Mouse (Mus musculus) neutrophil, adult 65 days (primary cell): ENCODE data around the gene Gm14851. TPM values are rescaled to one million over a fixed set of nuclear protein-coding genes. Genes with fewer than 3 reads are reported as not detected.

Experiments used
- total RNA-seq: library from RNA; stranded (reverse); gene quantifications from 2 replicates; pipeline ENCODE4 v1.2.4, GENCODE M21; 2023

Gene Gm14851
- not detected in 2 replicates for total RNA-seq

DNA sequence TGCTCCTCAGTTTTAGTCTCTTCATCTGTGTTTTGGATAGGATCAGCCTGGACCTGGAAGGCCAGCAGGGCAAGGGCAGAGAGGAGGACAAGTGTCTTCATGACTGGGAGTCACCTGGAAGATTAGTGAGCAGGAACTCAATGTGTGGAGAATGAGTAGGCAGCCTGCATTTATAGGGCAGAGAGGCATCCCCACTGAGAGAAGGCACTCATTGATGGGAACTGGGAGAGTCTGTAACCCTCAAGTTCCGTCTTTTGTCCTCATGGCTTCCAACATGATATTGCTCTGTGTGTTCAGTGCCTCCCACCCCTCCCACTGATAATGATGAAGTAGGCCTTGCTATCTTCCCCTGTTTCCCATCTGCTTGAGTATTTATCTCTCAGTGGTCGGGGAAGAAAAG is at the start of gene Gm14851:
Gene Gm14851 (minus strand): TSS at position 101 of the 400 bp plus-strand sequence.

DNA sequence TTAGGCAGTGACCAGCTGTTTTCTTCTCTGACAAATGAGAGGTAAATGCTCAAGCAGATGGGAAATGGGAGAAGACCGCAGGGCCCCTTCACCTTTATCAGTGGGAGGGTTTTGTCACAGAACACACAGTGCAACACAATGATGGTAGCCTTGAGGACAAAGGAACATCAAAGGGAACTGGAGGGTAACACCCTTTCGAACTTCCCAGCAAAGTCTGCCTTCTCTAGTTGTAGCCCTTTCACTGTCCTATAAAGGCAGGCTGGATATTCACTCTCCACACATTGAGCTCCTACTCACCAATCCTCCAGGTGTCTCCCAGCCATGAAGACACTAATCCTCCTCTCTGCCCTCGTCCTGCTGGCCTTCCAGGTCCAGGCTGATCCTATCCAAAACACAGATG is 38.5 kb upstream of the Gm14851 start, which contains the start of gene Defa30:
Gene Defa30 (plus strand): TSS at position 301 of the 400 bp plus-strand sequence.

DNA sequence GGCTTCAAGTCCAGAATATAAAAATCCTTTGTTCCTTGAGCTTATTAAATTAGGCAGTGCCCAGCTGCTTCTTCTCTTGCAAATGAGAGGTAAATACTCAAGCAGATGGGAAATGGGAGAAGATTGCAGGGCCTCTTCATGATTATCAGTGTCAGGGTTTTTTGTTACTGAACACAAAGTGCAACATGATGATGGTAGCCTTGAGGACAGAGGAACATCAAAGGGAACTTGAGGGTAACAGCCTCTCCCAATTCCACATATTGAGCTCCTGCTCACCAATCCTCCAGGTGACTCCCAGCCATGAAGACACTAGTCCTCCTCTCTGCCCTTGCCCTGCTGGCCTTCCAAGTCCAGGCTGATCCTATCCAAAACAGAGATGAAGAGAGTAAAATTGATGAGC is 11.7 kb downstream of the Gm14851 start, which contains the start of gene Defa25:
Gene Defa25 (plus strand): TSS at position 301 of the 400 bp plus-strand sequence.

DNA sequence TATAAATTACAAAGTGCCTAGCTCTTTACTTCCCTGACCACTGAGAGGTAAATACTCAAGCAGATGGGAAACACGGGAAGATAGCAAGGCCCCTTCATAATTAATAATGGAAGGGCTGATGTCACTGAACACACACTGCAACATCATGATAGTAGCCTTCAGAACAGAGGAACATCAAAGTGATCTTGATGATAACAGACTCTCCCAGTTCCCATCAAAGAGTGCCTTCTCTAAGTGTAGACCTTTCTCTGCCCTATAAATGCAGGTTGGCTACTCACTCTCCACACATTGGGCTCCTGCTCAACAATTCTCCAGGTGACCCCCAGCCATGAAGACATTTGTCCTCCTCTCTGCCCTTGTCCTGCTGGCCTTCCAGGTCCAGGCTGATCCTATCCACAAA is 31.1 kb downstream of the Gm14851 start, which contains the start of gene Defa35:
Gene Defa35 (plus strand): TSS at position 301 of the 400 bp plus-strand sequence.

DNA sequence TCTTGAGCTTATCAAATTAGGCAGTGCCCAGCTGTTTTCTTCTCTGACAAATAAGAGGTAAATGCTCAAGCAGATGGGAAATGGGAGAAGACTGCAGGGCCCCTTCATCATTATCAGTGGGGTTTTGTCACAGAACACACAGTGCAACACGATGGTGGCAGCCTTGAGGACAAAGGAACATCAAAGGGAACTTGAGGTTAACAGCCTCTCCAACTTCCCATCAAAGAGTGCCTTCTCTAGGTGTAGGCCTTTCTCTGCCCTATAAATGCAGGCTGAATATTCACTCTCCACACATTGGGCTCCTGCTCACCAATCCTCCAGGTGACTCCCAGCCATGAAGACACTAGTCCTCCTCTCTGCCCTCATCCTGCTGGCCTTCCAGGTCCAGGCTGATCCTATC is 41.1 kb downstream of the Gm14851 start, which contains the start of gene Defa23:
Gene Defa23 (plus strand): TSS at position 301 of the 400 bp plus-strand sequence.

Other genes with a start within 250 kb of the Gm14851 start
- not detected in 2 replicates for gene Defb33, start 203.4 kb downstream of the Gm14851 start, total RNA-seq
- not detected in 2 replicates for gene Gm15056, start 193.4 kb downstream of the Gm14851 start, total RNA-seq
- not detected in 2 replicates for gene Gm6040, start 174.0 kb downstream of the Gm14851 start, total RNA-seq
- not detected in 2 replicates for gene AY761185, start 151.3 kb downstream of the Gm14851 start, total RNA-seq
- not detected in 2 replicates for gene Defa21, start 70.5 kb downstream of the Gm14851 start, total RNA-seq
- gene Defa23, start 41.0 kb downstream of the Gm14851 start, total RNA-seq = not detected in 2 replicates
- not detected in 2 replicates for gene Defa35, start 31.0 kb downstream of the Gm14851 start, total RNA-seq
- not detected in 2 replicates for gene Defa25, start 11.6 kb downstream of the Gm14851 start, total RNA-seq
- gene Defa30, start 38.6 kb upstream of the Gm14851 start, total RNA-seq = not detected in 2 replicates
- gene Defa22, start 66.2 kb upstream of the Gm14851 start, total RNA-seq = not detected in 2 replicates
- gene Defa31, start 95.6 kb upstream of the Gm14851 start, total RNA-seq = not detected in 2 replicates
- not detected in 2 replicates for gene Gm15293, start 105.5 kb upstream of the Gm14851 start, total RNA-seq
- not detected in 2 replicates for gene Gm15292, start 153.7 kb upstream of the Gm14851 start, total RNA-seq
- gene Defa27, start 219.5 kb upstream of the Gm14851 start, total RNA-seq = not detected in 2 replicates
- gene Defa29, start 231.0 kb upstream of the Gm14851 start, total RNA-seq = not detected in 2 replicates